Comparison of ENCODE assay signal across 11 mouse cellular contexts in the genomic region with DNA sequence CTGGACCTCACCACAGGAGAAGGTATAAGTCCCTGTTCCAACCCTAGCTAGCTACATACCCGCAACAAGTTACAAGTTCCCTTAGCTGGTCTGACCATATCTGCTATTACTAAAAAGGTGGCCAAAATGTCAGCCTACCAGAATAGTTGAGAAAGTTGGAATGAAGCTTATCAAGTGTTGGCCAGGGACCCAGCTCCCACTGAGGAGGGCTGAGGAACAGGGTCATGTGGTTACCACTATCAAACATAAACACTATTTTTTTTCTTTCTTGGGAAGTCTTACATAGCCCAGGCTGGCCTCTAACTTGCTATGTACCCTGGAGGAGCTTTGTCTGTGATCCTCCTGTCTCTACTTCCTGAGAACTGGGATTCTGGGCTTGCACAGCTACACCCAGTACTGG.
"Had no signal": no experiment of that assay in that cellular context is flagged by ENCODE, and none has a peak within 500 bp of the region (broad histone marks: within the 10 kb centered on the region; RNA-seq: fewer than 3 reads in every experiment).

No protein-coding gene starts in this region.

- DNase-seq: left cerebral cortex, postnatal 4 days; liver, embryonic 13.5 days; lung, adult 2 months; lung, postnatal 4 days; retina, postnatal 1 day; thymus, postnatal 4 days had no signal

- H3K9me3 ChIP-seq: limb, embryonic 13.5 days; liver, embryonic 13.5 days; midbrain, embryonic 12.5 days; neural tube, embryonic 12.5 days had no signal

- ATAC-seq: lung, postnatal 0 days had no signal

- H3K4me3 ChIP-seq: limb, embryonic 13.5 days; liver, embryonic 13.5 days; megakaryocyte, embryonic 14.5 days; midbrain, embryonic 12.5 days; neural tube, embryonic 12.5 days had no signal

- H3K4me2 ChIP-seq: limb, embryonic 13.5 days; liver, embryonic 13.5 days; midbrain, embryonic 12.5 days; neural tube, embryonic 12.5 days had no signal

- H3K27me3 ChIP-seq: limb, embryonic 13.5 days; liver, embryonic 13.5 days; midbrain, embryonic 12.5 days; neural tube, embryonic 12.5 days had no signal

- H3K4me1 ChIP-seq: megakaryocyte, embryonic 14.5 days; midbrain, embryonic 12.5 days; neural tube, embryonic 12.5 days had no signal

- H3K9ac ChIP-seq: limb, embryonic 13.5 days; liver, embryonic 13.5 days; midbrain, embryonic 12.5 days; neural tube, embryonic 12.5 days had no signal

- H3K36me3 ChIP-seq: limb, embryonic 13.5 days; liver, embryonic 13.5 days; midbrain, embryonic 12.5 days; neural tube, embryonic 12.5 days had no signal

- H3K27ac ChIP-seq: limb, embryonic 13.5 days; liver, embryonic 13.5 days; midbrain, embryonic 12.5 days; neural tube, embryonic 12.5 days had no signal
